Mouse (Mus musculus) colon, adult 2 months (tissue): ENCODE measurements around the gene Mfsd7a. TPM values are rescaled to one million over a fixed set of nuclear protein-coding genes. Genes with fewer than 3 reads are reported as not detected.

Source experiments
- polyA plus RNA-seq: library from polyadenylated mRNA; depleted of rRNA; stranded (reverse); fragments of >200 nt; gene quantifications from 2 replicates; pipeline ENCODE4 v1.2.3, GENCODE M21; 2012; rRNA removed

Gene Mfsd7a
- polyA plus RNA-seq, result 18.9 and 22.7 TPM in 2 replicates

GRCm38 (mm10) chr5:108448785-108449668 lies at the start of gene Mfsd7a:
TSS of gene Mfsd7a (minus strand) at chr5:108448891.

GRCm38 (mm10) chr5:108461082-108462065 lies 12.7 kb upstream of the Mfsd7a start, which contains the start of gene Pcgf3:
TSS of gene Pcgf3 (plus strand) at chr5:108461232.

GRCm38 (mm10) chr5:108433804-108434587 lies 14.7 kb downstream of the Mfsd7a start, which contains the start of gene Atp5k:
TSS of gene Atp5k (minus strand) at chr5:108434448.

Other genes starting within 250 kb of the Mfsd7a start
- 16.5 and 19.6 TPM in 2 replicates for gene Dr1, start 180.0 kb downstream of the Mfsd7a start, polyA plus RNA-seq
- gene Pigg, start 136.3 kb downstream of the Mfsd7a start, polyA plus RNA-seq, result 5.3 and 7.8 TPM in 2 replicates
- gene Gm42517, start 81.0 kb downstream of the Mfsd7a start, polyA plus RNA-seq, result 2.1 and 2.5 TPM in 2 replicates
- gene Pde6b, start 60.5 kb downstream of the Mfsd7a start, polyA plus RNA-seq, result not detected in 2 replicates
- 56.9 and 60.5 TPM in 2 replicates for gene Atp5k, start 14.4 kb downstream of the Mfsd7a start, polyA plus RNA-seq
- 8.4 and 8.8 TPM in 2 replicates for gene Pcgf3, start 12.3 kb upstream of the Mfsd7a start, polyA plus RNA-seq
- gene Cplx1, start 101.1 kb upstream of the Mfsd7a start, polyA plus RNA-seq, result 0.57 and 1.0 TPM in 2 replicates
- 143 and 144 TPM in 2 replicates for gene Gak, start 180.9 kb upstream of the Mfsd7a start, polyA plus RNA-seq
- 25.3 and 35.8 TPM in 2 replicates for gene Tmem175, start 180.9 kb upstream of the Mfsd7a start, polyA plus RNA-seq
- gene Idua, start 211.4 kb upstream of the Mfsd7a start, polyA plus RNA-seq, result 21.5 and 23.5 TPM in 2 replicates
- gene Dgkq, start 220.8 kb upstream of the Mfsd7a start, polyA plus RNA-seq, result 42.2 and 43.3 TPM in 2 replicates
- gene Slc26a1, start 226.7 kb upstream of the Mfsd7a start, polyA plus RNA-seq, result 0.05 and 0.29 TPM in 2 replicates
- 39.2 and 40.7 TPM in 2 replicates for gene Fgfrl1, start 243.5 kb upstream of the Mfsd7a start, polyA plus RNA-seq